1 mouse cellular context compared by ENCODE assay signal in genomic region chr11:61639601-61640177, GRCm38 (mm10).
TF ChIP-seq lines count a peak whose summit lies in the region.

No protein-coding gene starts in this region.

TF ChIP-seq in CH12.LX, 34 proteins besides CTCF, POLR2A, EP300 and RAD21 (continued from another document):
- TF ChIP-seq GABPA (IDR thresholded peaks at IDR 0.05; ENCODE audit: insufficient replicate concordance, low read depth, low read length) (no peak), CHD2 (IDR thresholded peaks at IDR 0.05; ENCODE audit: low read length) (peak; percentile 83), IRF4 (IDR thresholded peaks at IDR 0.05; ENCODE audit: low read depth, low read length) (no peak; the same call in none of the 2 replicates), ELF1 (IDR thresholded peaks at IDR 0.05; ENCODE audit: low read depth, low read length) (peak; percentile 68), NRF1 (IDR thresholded peaks at IDR 0.05; ENCODE audit: low read depth, low read length) (0 out of 2 replicates have a peak, but pooled peaks have one; percentile 19), ZNF384 (IDR thresholded peaks at IDR 0.05; ENCODE audit: low read depth, low read length) (peak; percentile 85), TBP (conservative IDR thresholded peaks at IDR 0.05; ENCODE audit: low read depth, low read length) (peak; percentile 50; the same call in 1 of the 2 replicates), TCF12 (IDR thresholded peaks at IDR 0.05; ENCODE audit: low read depth, low read length) (peak; percentile 52), BHLHE40 (IDR thresholded peaks at IDR 0.05; ENCODE audit: low read depth, low read length) (no peak), KAT2A (IDR thresholded peaks at IDR 0.05; ENCODE audit: insufficient replicate concordance, low read length) (no peak), POLR2AphosphoS2 (IDR thresholded peaks at IDR 0.05; ENCODE audit: low read depth, low read length) (no peak), PAX5 (IDR thresholded peaks at IDR 0.05; ENCODE audit: low read length) (no peak)
TF ChIP-seq in CH12.LX: peak in this region for 13.
